8 mouse cellular contexts compared by ENCODE assay signal in the genomic region with DNA sequence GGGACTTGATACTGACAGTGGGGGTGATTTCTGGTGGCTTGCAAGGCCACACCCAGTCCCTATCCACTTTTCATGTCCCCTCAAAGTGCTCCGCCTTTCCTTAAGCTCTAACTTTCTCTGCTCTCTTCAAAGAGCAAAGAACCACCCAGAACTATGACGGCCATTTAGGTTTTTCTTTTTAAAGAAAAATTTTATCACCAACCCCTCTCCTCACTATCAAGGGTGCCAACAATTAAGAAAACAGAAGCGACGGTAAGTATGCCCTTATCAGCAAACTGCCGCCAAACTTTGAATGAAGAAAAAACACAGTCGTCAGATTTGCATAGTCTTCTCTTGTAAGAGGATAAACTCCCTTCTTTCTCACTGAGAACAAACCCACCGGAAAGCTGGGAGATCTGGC. TPM values are rescaled to one million over a fixed set of nuclear protein-coding genes. Genes with fewer than 3 reads are reported as not detected.
A peak's percentile ranks its signal among the peaks of the same experiment; 100 is the strongest.
DNase-seq lines count a peak whose midpoint lies in the region; ATAC-seq and TF ChIP-seq lines count a peak whose summit lies in the region.

No protein-coding gene starts in this region.

- peak overlapping the region; percentile 69 for H3K9ac ChIP-seq in hindbrain, embryonic 12.5 days

- H3K36me3 ChIP-seq in kidney, adult 2 months (ENCODE audit: control insufficient read depth, insufficient read depth, low read length): no peaks in the 10 kb centered on the region
- no peaks in the 10 kb centered on the region for H3K36me3 ChIP-seq in hindbrain, embryonic 12.5 days

- no peak for DNase-seq in kidney, adult 2 months
- DNase-seq in kidney, adult 11 months: no peak
- peak; percentile 5 for DNase-seq in T-cell, adult 2 months (ENCODE audit: low spot score)
- DNase-seq in right cerebral cortex, postnatal 10 days (ENCODE audit: low spot score in 2 of 2): no peak
- DNase-seq in adrenal gland, adult 8-10 months: no peak
- no peak for DNase-seq in urinary bladder, postnatal 25 days (ENCODE audit: low spot score)

- no peaks in the 10 kb centered on the region for H3K4me1 ChIP-seq in kidney, adult 2 months (ENCODE audit: control insufficient read depth, insufficient read depth, low read length)
- H3K4me1 ChIP-seq in hindbrain, embryonic 12.5 days: peaks cover 15% of the 10 kb centered on the region

- TF ChIP-seq POLR2A in kidney, adult 2 months (IDR thresholded peaks at IDR 0.05; ENCODE audit: low read depth, low read length): no peak

- H3K4me3 ChIP-seq in kidney, adult 2 months (ENCODE audit: insufficient read depth, low read depth, low read length): peak overlapping the region; percentile 93
- peak overlapping the region; percentile 67 for H3K4me3 ChIP-seq in hindbrain, embryonic 12.5 days

- no peak for ATAC-seq in hindbrain, embryonic 12.5 days (ENCODE audit: low FRiP score)
- ATAC-seq in megakaryocyte progenitor cell, adult 5-6 weeks (replicated peaks; ENCODE audit: poor library complexity): peak; percentile 20; the same call in 1 of the 2 replicates

- no peak overlapping the region for H3K27ac ChIP-seq in kidney, adult 2 months (ENCODE audit: insufficient read depth, low read depth, low read length)
- no peak overlapping the region for H3K27ac ChIP-seq in hindbrain, embryonic 12.5 days

- H3K9me3 ChIP-seq in hindbrain, embryonic 12.5 days (replicated peaks): no peaks in the 10 kb centered on the region

- peak overlapping the region; percentile 92 for H3K4me2 ChIP-seq in hindbrain, embryonic 12.5 days (replicated peaks)

- no peak for TF ChIP-seq CTCF in kidney, adult 2 months (conservative IDR thresholded peaks at IDR 0.05; ENCODE audit: insufficient read depth, insufficient read length, low read depth, low read length)

- 5% methylated on average over 7 of the region's 7 CpGs for WGBS in kidney, adult 2 months
- 0% methylated on average over 7 of the region's 7 CpGs for WGBS in hindbrain, embryonic 12.5 days

- H3K27me3 ChIP-seq in kidney, adult 2 months (replicated peaks; ENCODE audit: control insufficient read depth, insufficient read depth, low read length): no peaks in the 10 kb centered on the region
- H3K27me3 ChIP-seq in hindbrain, embryonic 12.5 days: no peaks in the 10 kb centered on the region

RNA-seq across cellular contexts. Expression of gene Polr3g, which starts 0.5 kb away (rescaled TPM):
- 2.7 and 3.1 TPM in 2 replicates for polyA plus RNA-seq in kidney, adult 2 months (2012; rRNA removed)
- polyA plus RNA-seq in hindbrain, embryonic 12.5 days (2016; fragmentation: Nextera tagmentation; extraction: Ambion mirVana): 7.5 and 9.0 TPM in 2 replicates
- total RNA-seq in megakaryocyte progenitor cell, adult 5-6 weeks (2015): 12.6 and 17.9 TPM in 2 replicates
- total RNA-seq in megakaryocyte progenitor cell, adult 5-6 weeks (2017): 24.9 and 34.4 TPM in 2 replicates
- total RNA-seq in adrenal gland, adult 8-10 months (2022): 10 to 100 TPM in 1 of 4 experiments, 1 to 10 TPM in 3; 5.9 to 11.1 (median 8.4) TPM

RNA-seq across cellular contexts. Expression of gene Mblac2, which starts 0.9 kb away (rescaled TPM):
- 3.3 and 5.3 TPM in 2 replicates for polyA plus RNA-seq in kidney, adult 2 months (2012; rRNA removed)
- 9.9 and 10.1 TPM in 2 replicates for polyA plus RNA-seq in hindbrain, embryonic 12.5 days (2016; fragmentation: Nextera tagmentation; extraction: Ambion mirVana)
- 3.8 and 4.9 TPM in 2 replicates for total RNA-seq in megakaryocyte progenitor cell, adult 5-6 weeks (2015)
- total RNA-seq in megakaryocyte progenitor cell, adult 5-6 weeks (2017): 2.3 and 4.1 TPM in 2 replicates
- total RNA-seq in adrenal gland, adult 8-10 months (2022): 10 to 100 TPM; 12.2 to 19.5 (median 14.7) TPM

RNA-seq across cellular contexts. Expression of gene Lysmd3, which starts 52.8 kb away (rescaled TPM):
- 3.9 and 4.4 TPM in 2 replicates for polyA plus RNA-seq in kidney, adult 2 months (2012; rRNA removed)
- 28.4 and 29.9 TPM in 2 replicates for polyA plus RNA-seq in hindbrain, embryonic 12.5 days (2016; fragmentation: Nextera tagmentation; extraction: Ambion mirVana)
- total RNA-seq in megakaryocyte progenitor cell, adult 5-6 weeks (2015): 21.0 and 24.8 TPM in 2 replicates
- total RNA-seq in megakaryocyte progenitor cell, adult 5-6 weeks (2017): 13.5 and 17.7 TPM in 2 replicates
- 10 to 100 TPM; 18.7 to 28.7 (median 21.8) TPM for total RNA-seq in adrenal gland, adult 8-10 months (2022)
